Mouse (Mus musculus): ENCODE data around the gene Dpagt1. TPM values are rescaled to one million over a fixed set of nuclear protein-coding genes. Genes with fewer than 3 reads are reported as not detected.

Dpagt1 gene
- total and polyA plus RNA-seq, 2 experiments, result 8.7 to 71.7 TPM

DNA sequence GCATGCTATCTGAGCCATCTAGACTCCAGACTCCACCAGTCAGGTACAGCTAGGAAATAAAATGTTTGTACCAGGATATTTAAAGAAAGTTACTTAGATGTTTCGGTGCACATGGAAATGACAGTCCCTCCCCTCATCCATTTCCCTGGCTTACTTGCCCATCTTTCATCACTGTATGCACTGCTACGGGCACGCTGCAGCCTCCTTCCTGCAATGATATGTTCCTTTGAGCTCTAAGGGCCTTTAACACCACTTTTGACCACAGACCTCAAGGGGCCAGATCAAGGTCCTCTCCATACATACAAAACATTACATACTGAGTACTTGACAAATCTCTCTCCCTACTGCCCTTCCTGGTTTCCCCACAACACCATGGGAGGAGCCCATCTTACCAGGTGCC lies 11.1 kb downstream of the Dpagt1 start:
- WGBS, result 91% methylated on average over 3 of the region's 3 CpGs
- H3K36me3 ChIP-seq (ENCODE audit: control insufficient read depth, insufficient read depth, low read length), result peaks cover 15% of the 10 kb centered on the region; the same call in 1 of the 2 replicates
- H3K27ac ChIP-seq (replicated peaks; ENCODE audit: insufficient read depth, low read depth, low read length), result no peak overlapping the region
- TF ChIP-seq CTCF (IDR thresholded peaks at IDR 0.05; ENCODE audit: low read depth, low read length) (no peak), POLR2A (IDR thresholded peaks at IDR 0.05; ENCODE audit: extremely low read depth, insufficient read depth, low read length) (no peak)
- H3K9ac ChIP-seq (ENCODE audit: low read depth, low read length), result no peak overlapping the region
- DNase-seq (ENCODE audit: extremely low read depth, low read depth, low spot score), result no peak
- H3K4me1 ChIP-seq (ENCODE audit: control insufficient read depth, insufficient read depth, low read length), result peaks cover 6% of the 10 kb centered on the region
- H3K79me2 ChIP-seq (ENCODE audit: control insufficient read depth, insufficient read depth, low read length), result 0 out of 2 replicates have a peak, but pooled peaks cover 4% of the 10 kb centered on the region
- H3K4me3 ChIP-seq (ENCODE audit: insufficient read depth, low read depth, low read length), result no peak overlapping the region
- H3K27me3 ChIP-seq (ENCODE audit: control insufficient read depth, insufficient read depth, low read length), result no peaks in the 10 kb centered on the region

DNA sequence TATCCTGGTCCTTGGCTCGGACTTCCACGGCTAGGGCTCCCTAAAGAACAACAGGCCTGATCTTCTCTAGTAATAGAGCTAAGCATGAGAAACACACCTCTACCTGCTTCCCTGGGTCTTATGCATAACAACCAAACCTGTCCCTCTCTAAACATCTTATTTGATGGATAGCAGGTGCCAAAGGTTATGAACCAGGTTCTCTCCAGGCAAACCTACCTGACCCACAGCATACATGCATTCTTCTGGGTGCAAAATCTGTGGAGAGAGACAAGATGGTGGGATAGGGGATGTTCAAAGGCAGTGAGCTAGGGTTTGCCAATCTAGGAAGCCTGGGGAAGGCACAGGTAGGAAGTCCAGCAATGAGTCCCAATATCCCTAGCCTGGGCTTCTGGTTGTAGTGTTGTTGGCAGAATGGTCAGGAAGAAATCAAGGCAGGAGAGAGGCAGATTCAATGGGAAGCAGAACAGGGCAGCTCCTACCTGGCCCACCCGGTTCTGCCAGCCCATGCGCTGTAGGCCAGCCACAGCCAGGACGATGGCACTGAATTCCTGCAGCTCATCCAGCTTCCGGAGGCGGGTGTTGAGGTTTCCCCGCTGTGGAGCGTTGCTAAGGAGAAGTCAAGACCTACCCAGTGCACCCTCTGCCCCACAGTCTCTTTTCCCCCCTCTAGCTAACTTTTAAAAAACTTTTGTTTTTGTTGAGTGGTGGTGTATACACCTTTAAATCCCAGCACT lies 11.8 kb downstream of the Dpagt1 start:
- peaks cover 13% of the 10 kb centered on the region; the same call in 1 of the 2 replicates for H3K36me3 ChIP-seq (ENCODE audit: control insufficient read depth, insufficient read depth, low read length)
- TF ChIP-seq CTCF (IDR thresholded peaks at IDR 0.05; ENCODE audit: low read depth, low read length) (no peak), POLR2A (IDR thresholded peaks at IDR 0.05; ENCODE audit: extremely low read depth, insufficient read depth, low read length) (no peak)
- WGBS, result 91% methylated on average over 9 of the region's 9 CpGs
- H3K4me3 ChIP-seq (ENCODE audit: insufficient read depth, low read depth, low read length), result no peak overlapping the region
- no peak overlapping the region for H3K9ac ChIP-seq (ENCODE audit: low read depth, low read length)
- H3K27ac ChIP-seq (replicated peaks; ENCODE audit: insufficient read depth, low read depth, low read length), result no peak overlapping the region
- peaks cover 10% of the 10 kb centered on the region for H3K4me1 ChIP-seq (ENCODE audit: control insufficient read depth, insufficient read depth, low read length)
- DNase-seq (ENCODE audit: extremely low read depth, low read depth, low spot score), result no peak
- H3K27me3 ChIP-seq (ENCODE audit: control insufficient read depth, insufficient read depth, low read length), result no peaks in the 10 kb centered on the region
- H3K79me2 ChIP-seq (ENCODE audit: control insufficient read depth, insufficient read depth, low read length), result peaks cover 9% of the 10 kb centered on the region; the same call in 1 of the 2 replicates

DNA sequence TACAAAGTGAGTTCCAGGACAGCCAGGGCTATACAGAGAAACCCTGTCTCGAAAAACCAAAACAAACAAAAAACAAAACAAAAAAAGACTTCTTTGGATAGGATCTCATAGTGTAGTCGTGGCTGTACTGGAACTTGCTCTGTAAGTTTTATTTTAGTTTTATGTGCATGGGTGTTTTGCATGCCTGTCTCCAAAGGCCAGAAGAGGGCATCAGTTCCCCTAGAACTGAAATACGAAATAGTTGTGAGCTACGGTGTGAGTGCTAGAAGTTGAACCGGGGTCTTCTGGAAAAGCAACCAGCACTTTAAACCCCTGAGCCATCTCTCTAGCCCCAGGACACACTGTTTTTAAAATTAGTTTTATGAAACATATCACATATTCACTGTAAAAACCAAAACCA lies 12.8 kb downstream of the Dpagt1 start:
- no peaks in the 10 kb centered on the region for H3K27me3 ChIP-seq (ENCODE audit: control insufficient read depth, insufficient read depth, low read length)
- 88% methylated on average over 5 of the region's 5 CpGs for WGBS
- H3K4me3 ChIP-seq (ENCODE audit: insufficient read depth, low read depth, low read length), result no peak overlapping the region
- DNase-seq (ENCODE audit: extremely low read depth, low read depth, low spot score), result no peak
- 0 out of 2 replicates have a peak, but pooled peaks cover 3% of the 10 kb centered on the region for H3K36me3 ChIP-seq (ENCODE audit: control insufficient read depth, insufficient read depth, low read length)
- H3K79me2 ChIP-seq (ENCODE audit: control insufficient read depth, insufficient read depth, low read length), result peaks cover 14% of the 10 kb centered on the region; the same call in 1 of the 2 replicates
- H3K4me1 ChIP-seq (ENCODE audit: control insufficient read depth, insufficient read depth, low read length), result peaks cover 16% of the 10 kb centered on the region
- TF ChIP-seq POLR2A (IDR thresholded peaks at IDR 0.05; ENCODE audit: extremely low read depth, insufficient read depth, low read length), result no peak
- TF ChIP-seq CTCF (IDR thresholded peaks at IDR 0.05; ENCODE audit: low read depth, low read length), result no peak
- no peak overlapping the region for H3K27ac ChIP-seq (replicated peaks; ENCODE audit: insufficient read depth, low read depth, low read length)
- H3K9ac ChIP-seq (ENCODE audit: low read depth, low read length), result no peak overlapping the region

DNA sequence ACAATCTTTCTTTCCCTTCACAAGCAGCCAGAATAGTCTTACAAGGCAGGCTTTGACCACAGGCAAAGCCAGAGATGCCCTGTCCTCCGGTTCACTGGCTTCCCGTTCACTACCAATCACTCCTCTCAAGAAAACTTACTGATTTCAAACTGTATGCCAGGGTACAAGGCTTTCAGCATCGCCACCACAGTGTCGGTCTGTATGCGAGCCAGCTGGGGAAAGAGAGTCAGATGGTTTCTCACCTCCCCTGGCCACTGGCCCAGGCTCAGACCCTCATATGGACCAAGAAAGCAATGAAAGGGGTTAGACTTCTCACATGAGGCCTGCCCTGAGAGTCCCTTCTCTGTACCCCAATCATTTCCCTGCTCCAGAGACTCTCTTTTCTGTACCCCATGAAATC lies 15.7 kb downstream of the Dpagt1 start:
- H3K27ac ChIP-seq (replicated peaks; ENCODE audit: insufficient read depth, low read depth, low read length), result no peak overlapping the region
- H3K27me3 ChIP-seq (ENCODE audit: control insufficient read depth, insufficient read depth, low read length), result no peaks in the 10 kb centered on the region
- H3K9ac ChIP-seq (ENCODE audit: low read depth, low read length), result no peak overlapping the region
- peaks cover 13% of the 10 kb centered on the region for H3K4me1 ChIP-seq (ENCODE audit: control insufficient read depth, insufficient read depth, low read length)
- WGBS, result 97% methylated on average over 5 of the region's 5 CpGs
- 0 out of 2 replicates have a peak, but pooled peaks cover 3% of the 10 kb centered on the region for H3K36me3 ChIP-seq (ENCODE audit: control insufficient read depth, insufficient read depth, low read length)
- TF ChIP-seq CTCF (IDR thresholded peaks at IDR 0.05; ENCODE audit: low read depth, low read length) (no peak), POLR2A (IDR thresholded peaks at IDR 0.05; ENCODE audit: extremely low read depth, insufficient read depth, low read length) (no peak)
- DNase-seq (ENCODE audit: extremely low read depth, low read depth, low spot score), result no peak
- H3K79me2 ChIP-seq (ENCODE audit: control insufficient read depth, insufficient read depth, low read length), result peaks cover 14% of the 10 kb centered on the region; the same call in 1 of the 2 replicates
- H3K4me3 ChIP-seq (ENCODE audit: insufficient read depth, low read depth, low read length), result no peak overlapping the region

DNA sequence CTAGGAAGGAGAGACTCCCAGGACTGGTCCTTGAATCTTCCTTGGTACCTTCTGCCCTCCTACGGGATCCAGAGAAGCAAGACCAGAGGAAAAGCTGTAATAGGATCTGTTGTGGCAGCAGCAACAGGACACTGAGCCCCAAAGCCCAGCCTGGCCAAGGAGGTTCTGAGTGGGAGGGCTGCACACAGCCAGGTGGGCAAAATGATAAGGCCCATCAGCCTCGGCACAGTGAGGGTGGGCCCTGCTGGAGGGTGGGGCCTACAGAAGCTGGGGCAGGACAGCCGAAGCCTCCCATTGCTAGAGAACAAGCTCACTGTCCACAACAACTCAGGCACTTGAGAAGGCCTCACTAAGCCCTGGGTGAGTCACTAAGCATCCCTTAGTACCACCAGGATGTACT lies 16.4 kb downstream of the Dpagt1 start:
- no peaks in the 10 kb centered on the region for H3K27me3 ChIP-seq (ENCODE audit: control insufficient read depth, insufficient read depth, low read length)
- H3K4me3 ChIP-seq (ENCODE audit: insufficient read depth, low read depth, low read length), result no peak overlapping the region
- no peak for DNase-seq (ENCODE audit: extremely low read depth, low read depth, low spot score)
- H3K4me1 ChIP-seq (ENCODE audit: control insufficient read depth, insufficient read depth, low read length), result peaks cover 10% of the 10 kb centered on the region
- no peak overlapping the region for H3K9ac ChIP-seq (ENCODE audit: low read depth, low read length)
- WGBS, result 82% methylated on average over 3 of the region's 3 CpGs
- no peak overlapping the region for H3K27ac ChIP-seq (replicated peaks; ENCODE audit: insufficient read depth, low read depth, low read length)
- TF ChIP-seq POLR2A (IDR thresholded peaks at IDR 0.05; ENCODE audit: extremely low read depth, insufficient read depth, low read length) (no peak), CTCF (IDR thresholded peaks at IDR 0.05; ENCODE audit: low read depth, low read length) (no peak)
- 0 out of 2 replicates have a peak, but pooled peaks cover 3% of the 10 kb centered on the region for H3K36me3 ChIP-seq (ENCODE audit: control insufficient read depth, insufficient read depth, low read length)
- peaks cover 14% of the 10 kb centered on the region; the same call in 1 of the 2 replicates for H3K79me2 ChIP-seq (ENCODE audit: control insufficient read depth, insufficient read depth, low read length)

DNA sequence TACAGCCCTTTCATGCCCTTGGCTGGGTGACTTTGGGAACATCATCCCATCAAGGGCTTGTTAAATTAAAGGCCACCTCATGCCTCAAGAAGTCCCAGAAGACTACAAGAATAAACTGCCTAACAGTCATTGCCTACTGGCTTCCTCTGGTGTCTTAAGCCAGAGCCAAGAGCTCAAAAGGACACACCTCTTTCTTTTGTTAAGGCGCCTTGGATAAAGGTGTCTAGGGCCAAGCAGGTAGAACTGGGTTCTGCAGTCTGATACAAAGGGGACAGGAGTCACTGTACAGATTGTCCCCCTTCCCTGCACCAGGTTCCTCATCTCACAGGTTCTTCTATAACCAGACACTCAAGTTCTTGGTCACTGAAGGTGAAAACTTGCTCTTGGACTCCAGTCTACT lies 16.8 kb downstream of the Dpagt1 start:
- Histone ChIP-seq H3K27ac (replicated peaks; ENCODE audit: insufficient read depth, low read depth, low read length) (no peak overlapping the region), H3K79me2 (ENCODE audit: control insufficient read depth, insufficient read depth, low read length) (peaks cover 14% of the 10 kb centered on the region; the same call in 1 of the 2 replicates), H3K9ac (ENCODE audit: low read depth, low read length) (no peak overlapping the region; the same call in 1 of the 2 replicates), H3K27me3 (ENCODE audit: control insufficient read depth, insufficient read depth, low read length) (no peaks in the 10 kb centered on the region), H3K36me3 (ENCODE audit: control insufficient read depth, insufficient read depth, low read length) (0 out of 2 replicates have a peak, but pooled peaks cover 3% of the 10 kb centered on the region), H3K4me3 (ENCODE audit: insufficient read depth, low read depth, low read length) (no peak overlapping the region), H3K4me1 (ENCODE audit: control insufficient read depth, insufficient read depth, low read length) (peaks cover 14% of the 10 kb centered on the region)
- no peak for TF ChIP-seq CTCF (IDR thresholded peaks at IDR 0.05; ENCODE audit: low read depth, low read length)
- WGBS, result 93% methylated on average over 1 of the region's 1 CpGs
- DNase-seq (ENCODE audit: extremely low read depth, low read depth, low spot score), result no peak

All from liver, adult 2 months (tissue).